Mouse (Mus musculus): ENCODE results near the gene Tgfbr2. TPM values are rescaled to one million over a fixed set of nuclear protein-coding genes. Genes with fewer than 3 reads are reported as not detected.

Tgfbr2 gene
- polyA plus RNA-seq, 1 experiment from 2014 or later: 9.2 TPM

DNA sequence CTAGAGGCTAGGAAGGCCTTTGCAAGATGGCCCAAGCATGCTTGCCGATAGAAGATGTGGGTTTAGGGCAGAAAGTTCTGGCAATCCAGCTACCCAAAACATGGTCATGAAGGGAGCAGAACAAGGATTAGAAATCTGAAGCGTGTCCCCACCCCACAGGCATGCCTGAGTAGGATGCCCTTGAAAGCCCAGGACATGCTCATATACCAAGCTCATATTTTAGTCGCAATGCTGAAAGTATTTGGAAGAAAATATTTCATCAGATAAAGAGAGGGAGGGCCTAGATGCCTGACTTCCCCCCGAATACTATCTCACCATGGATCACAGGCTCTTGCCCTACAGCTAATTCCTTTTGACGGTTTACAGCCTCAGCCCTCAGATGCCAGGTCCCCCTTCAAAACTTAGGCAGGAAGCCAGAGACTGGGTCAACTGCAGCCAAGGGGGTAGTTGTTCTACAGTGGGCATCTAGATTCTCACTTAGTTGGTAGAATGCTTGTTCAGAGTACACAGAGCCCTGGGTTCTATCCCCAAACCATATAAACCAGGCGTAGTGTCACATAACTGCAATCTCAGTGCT, 7.8 kb downstream of the Tgfbr2 start:
- H3K27ac ChIP-seq (replicated peaks): no peak overlapping the region
- H3K4me3 ChIP-seq: no peak overlapping the region
- DNase-seq (ENCODE audit: low spot score): no peak
- H3K36me3 ChIP-seq (replicated peaks): no peaks in the 10 kb centered on the region
- H3K4me1 ChIP-seq: peaks cover 27% of the 10 kb centered on the region
- no peaks in the 10 kb centered on the region for H3K9me3 ChIP-seq
- H3K27me3 ChIP-seq (replicated peaks; ENCODE audit: low read depth, poor library complexity, severe bottlenecking): no peaks in the 10 kb centered on the region
- 82% methylated on average over 6 of the region's 6 CpGs for WGBS

DNA sequence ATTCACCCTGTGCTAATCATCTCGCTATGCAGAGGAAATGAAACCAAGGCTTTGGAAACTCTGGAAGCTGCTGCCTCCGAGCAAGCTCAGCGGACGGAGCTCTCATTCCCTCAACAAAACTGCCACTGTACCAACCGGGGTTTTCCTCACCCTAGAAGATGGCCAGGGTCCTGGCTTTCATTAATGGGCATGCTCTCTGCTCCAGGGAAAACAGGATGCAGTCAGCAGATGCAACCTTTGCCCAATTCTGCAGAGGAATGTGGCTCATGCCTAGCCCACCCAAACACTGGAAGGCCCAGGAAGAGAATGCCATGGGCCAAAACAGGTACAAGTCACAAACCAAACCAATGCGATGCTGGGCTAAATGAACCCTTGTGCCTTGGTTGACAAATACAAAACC, 8.8 kb downstream of the Tgfbr2 start:
- H3K36me3 ChIP-seq (replicated peaks): no peaks in the 10 kb centered on the region
- no peak overlapping the region for H3K4me3 ChIP-seq
- H3K27ac ChIP-seq (replicated peaks): no peak overlapping the region
- no peaks in the 10 kb centered on the region for H3K27me3 ChIP-seq (replicated peaks; ENCODE audit: low read depth, poor library complexity, severe bottlenecking)
- H3K9me3 ChIP-seq: no peaks in the 10 kb centered on the region
- H3K4me1 ChIP-seq: peaks cover 23% of the 10 kb centered on the region
- 62% methylated on average over 6 of the region's 6 CpGs for WGBS
- DNase-seq (ENCODE audit: low spot score): no peak

DNA sequence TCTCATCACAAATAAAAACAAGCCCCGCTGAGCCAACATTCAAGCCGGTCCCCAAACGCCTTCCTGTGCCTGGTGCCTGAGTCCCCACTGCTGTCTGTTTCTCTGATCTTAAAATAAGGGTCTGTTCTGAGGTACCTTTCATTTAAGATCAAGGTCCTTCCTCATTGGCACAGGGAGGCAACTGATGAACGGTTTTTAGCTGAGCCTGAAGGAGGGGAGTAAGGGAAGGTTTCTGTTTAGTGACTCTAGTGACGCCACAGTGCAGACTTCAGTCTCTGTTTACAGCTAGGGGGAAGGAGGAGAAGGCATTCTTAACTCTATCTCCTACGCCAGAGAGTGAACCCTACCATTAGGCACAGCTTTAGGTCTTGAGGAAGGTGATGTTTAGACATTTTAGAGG, 11.3 kb downstream of the Tgfbr2 start:
- H3K4me3 ChIP-seq: no peak overlapping the region
- no peaks in the 10 kb centered on the region for H3K27me3 ChIP-seq (replicated peaks; ENCODE audit: low read depth, poor library complexity, severe bottlenecking)
- 82% methylated on average over 6 of the region's 6 CpGs for WGBS
- H3K27ac ChIP-seq (replicated peaks): no peak overlapping the region
- peaks cover 6% of the 10 kb centered on the region; the same call in 1 of the 2 replicates for H3K4me1 ChIP-seq
- no peaks in the 10 kb centered on the region for H3K9me3 ChIP-seq
- H3K36me3 ChIP-seq (replicated peaks): no peaks in the 10 kb centered on the region
- DNase-seq (ENCODE audit: low spot score): no peak

DNA sequence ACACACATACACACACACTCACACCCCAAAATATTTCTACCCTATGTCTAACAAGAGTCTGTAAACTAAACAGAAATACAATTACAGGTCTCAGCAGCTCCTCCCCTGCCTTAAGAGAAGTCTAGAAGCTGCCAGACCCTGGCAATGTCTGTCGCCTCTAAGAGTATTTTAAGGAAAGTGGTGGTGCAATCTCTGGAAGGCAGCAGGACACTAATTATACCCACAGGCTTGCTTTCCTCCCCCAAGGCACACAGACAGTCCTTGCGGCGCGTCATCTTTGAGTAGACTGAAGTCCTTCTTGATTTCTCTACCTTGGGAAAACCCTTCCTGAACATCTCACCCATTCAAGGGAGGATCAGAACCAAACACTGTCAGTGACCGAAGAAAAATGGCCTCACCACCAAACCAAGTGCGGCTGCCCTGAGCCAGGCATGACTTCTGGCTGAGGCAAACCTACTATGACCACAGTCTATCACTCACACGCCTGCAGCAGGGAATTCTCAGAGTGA, 12.2 kb downstream of the Tgfbr2 start:
- Histone ChIP-seq H3K4me1 (peaks cover 5% of the 10 kb centered on the region; the same call in 1 of the 2 replicates), H3K27me3 (replicated peaks; ENCODE audit: low read depth, poor library complexity, severe bottlenecking) (no peaks in the 10 kb centered on the region), H3K27ac (replicated peaks) (no peak overlapping the region), H3K4me3 (no peak overlapping the region), H3K36me3 (replicated peaks) (no peaks in the 10 kb centered on the region), H3K9me3 (no peaks in the 10 kb centered on the region)
- WGBS: 91% methylated on average over 7 of the region's 7 CpGs
- DNase-seq (ENCODE audit: low spot score): no peak

DNA sequence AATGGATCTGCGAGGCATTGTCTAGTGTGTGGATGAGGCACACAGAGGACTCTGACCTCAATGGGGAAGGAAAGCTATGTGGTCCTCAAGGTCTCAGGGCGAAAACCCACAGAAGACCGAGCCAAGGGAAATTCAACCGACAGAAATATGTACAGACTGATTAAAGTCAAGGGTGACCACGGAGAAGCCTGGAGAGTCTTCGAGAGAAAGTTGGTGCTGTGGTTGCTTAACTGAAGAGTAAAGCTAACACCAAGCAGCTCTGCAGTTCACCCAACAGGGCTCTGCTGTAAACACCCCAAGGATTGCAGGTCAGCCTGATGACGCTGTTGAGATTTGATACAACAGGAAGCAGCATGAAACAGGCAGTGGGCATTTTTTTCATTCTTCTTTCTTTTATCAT, 14.3 kb downstream of the Tgfbr2 start:
- Histone ChIP-seq H3K4me3 (no peak overlapping the region), H3K27me3 (replicated peaks; ENCODE audit: low read depth, poor library complexity, severe bottlenecking) (no peaks in the 10 kb centered on the region), H3K27ac (replicated peaks) (no peak overlapping the region), H3K36me3 (replicated peaks) (0 out of 2 replicates have a peak, but pooled peaks cover 4% of the 10 kb centered on the region), H3K4me1 (no peaks in the 10 kb centered on the region), H3K9me3 (no peaks in the 10 kb centered on the region)
- WGBS: 88% methylated on average over 7 of the region's 7 CpGs
- no peak for DNase-seq (ENCODE audit: low spot score)

DNA sequence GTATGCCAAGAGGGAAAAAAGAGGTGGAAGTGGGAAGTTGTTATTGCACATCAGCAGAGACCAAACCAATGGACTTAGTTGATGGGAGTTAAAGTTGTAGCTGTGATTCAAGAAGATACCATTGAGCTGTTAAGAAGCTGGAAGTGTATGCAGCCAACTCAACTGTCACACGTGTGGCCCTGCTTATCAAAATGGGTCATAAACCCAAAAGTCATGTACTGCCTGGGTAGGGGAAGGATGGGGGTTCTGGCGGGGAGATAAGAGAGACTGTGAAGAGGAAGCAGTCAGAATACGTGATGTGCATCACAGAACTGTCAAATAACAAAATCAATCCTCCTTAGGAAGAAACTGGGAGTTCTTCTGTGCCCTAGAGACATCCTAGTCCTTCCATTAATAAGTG, 15.1 kb downstream of the Tgfbr2 start:
- no peak for DNase-seq (ENCODE audit: low spot score)
- Histone ChIP-seq H3K36me3 (replicated peaks) (peaks cover 8% of the 10 kb centered on the region; the same call in 1 of the 2 replicates), H3K4me3 (no peak overlapping the region), H3K27me3 (replicated peaks; ENCODE audit: low read depth, poor library complexity, severe bottlenecking) (no peaks in the 10 kb centered on the region), H3K27ac (replicated peaks) (no peak overlapping the region), H3K4me1 (no peaks in the 10 kb centered on the region), H3K9me3 (no peaks in the 10 kb centered on the region; the same call in 1 of the 2 replicates)
- WGBS: 90% methylated on average over 3 of the region's 3 CpGs

DNA sequence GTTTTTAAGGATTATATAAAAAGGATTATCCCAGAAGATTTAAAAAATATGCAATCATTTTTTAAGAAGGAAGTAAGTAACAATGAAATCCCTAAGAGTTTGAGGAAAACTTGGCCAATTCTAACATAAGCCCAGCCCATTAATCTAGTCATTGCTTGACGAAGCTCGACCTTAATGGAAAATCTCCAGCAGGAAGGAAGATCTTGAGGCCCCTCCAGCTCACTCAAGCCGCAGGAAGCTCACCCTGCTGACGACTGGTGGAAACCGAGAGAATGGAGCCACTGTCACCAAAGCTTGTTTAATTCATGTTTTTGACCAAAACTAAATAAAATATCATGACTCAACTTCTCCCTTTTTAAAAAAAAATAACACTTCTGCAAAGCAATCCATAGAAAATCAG, 18.7 kb downstream of the Tgfbr2 start:
- Histone ChIP-seq H3K9me3 (no peaks in the 10 kb centered on the region; the same call in 1 of the 2 replicates), H3K27me3 (replicated peaks; ENCODE audit: low read depth, poor library complexity, severe bottlenecking) (no peaks in the 10 kb centered on the region), H3K27ac (replicated peaks) (no peak overlapping the region), H3K4me1 (peaks cover 4% of the 10 kb centered on the region), H3K36me3 (replicated peaks) (peaks cover 8% of the 10 kb centered on the region; the same call in 1 of the 2 replicates), H3K4me3 (no peak overlapping the region)
- no peak for DNase-seq (ENCODE audit: low spot score)
- WGBS: 90% methylated on average over 5 of the region's 5 CpGs

DNA sequence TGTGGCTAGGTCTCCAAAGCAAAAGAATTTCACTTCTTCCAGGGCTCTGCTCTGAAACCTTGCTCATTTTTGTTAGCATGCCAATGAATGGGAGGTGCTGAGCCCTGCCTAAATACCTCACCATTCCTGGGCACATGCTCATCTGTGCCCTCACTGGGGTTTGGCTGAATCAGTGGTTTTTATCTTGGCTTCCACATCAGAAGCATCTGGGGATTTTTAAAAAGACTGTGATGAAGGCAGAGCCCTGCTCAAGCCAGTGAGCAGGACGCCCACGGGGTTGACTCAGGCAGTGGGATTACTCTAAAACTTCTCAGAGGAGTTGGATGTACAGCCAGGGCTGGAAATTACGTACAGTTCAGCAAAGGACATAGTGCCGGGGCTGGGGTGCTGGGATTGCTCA, 22.3 kb downstream of the Tgfbr2 start:
- H3K36me3 ChIP-seq (replicated peaks): peaks cover 8% of the 10 kb centered on the region; the same call in 1 of the 2 replicates
- 84% methylated on average over 4 of the region's 4 CpGs for WGBS
- H3K4me1 ChIP-seq: peaks cover 27% of the 10 kb centered on the region

DNA sequence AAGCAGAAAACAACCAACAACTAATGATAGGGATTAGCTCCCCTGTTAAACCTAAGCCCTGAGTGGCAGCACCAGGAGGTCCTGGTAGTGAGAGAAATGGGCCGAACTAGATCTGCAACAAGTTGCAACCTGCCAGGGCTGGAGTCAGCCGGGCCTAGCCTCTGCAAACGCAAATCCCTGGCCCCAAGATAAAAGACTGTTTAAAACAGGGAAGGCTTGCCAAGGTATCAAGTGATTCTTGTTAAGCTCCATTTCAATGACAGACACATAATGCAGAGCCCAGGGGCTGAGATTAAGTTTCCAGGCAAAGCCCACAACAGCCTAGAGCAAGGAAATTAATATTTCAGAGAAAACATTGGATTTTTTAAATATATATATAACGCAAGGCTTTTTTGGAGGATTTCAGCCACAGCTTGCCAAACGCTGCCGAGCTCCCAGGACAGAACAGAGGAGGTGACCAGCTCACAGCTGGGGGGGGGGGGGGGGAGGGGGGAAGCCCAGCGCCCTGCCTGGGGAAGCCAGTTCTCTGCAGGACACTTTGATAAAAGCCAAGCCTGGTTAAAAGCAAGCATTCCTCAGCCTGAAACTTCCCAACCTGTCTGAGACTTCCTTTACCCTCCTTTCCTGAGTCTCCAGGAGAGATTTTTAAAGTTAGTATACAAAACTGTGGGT, 24.3 kb downstream of the Tgfbr2 start:
- WGBS: 20% methylated on average over 7 of the region's 7 CpGs
- Histone ChIP-seq H3K36me3 (replicated peaks) (peaks cover 4% of the 10 kb centered on the region; the same call in 1 of the 2 replicates), H3K27ac (replicated peaks) (peak overlapping the region; percentile 54), H3K9me3 (no peaks in the 10 kb centered on the region; the same call in 1 of the 2 replicates), H3K4me3 (no peak overlapping the region), H3K27me3 (replicated peaks; ENCODE audit: low read depth, poor library complexity, severe bottlenecking) (no peaks in the 10 kb centered on the region), H3K4me1 (peaks cover 43% of the 10 kb centered on the region)
- DNase-seq (ENCODE audit: low spot score): peak; percentile 44

More for the DNA sequence above, 22.3 kb downstream of the Tgfbr2 start:
- no peak overlapping the region for H3K4me3 ChIP-seq
- no peak for DNase-seq (ENCODE audit: low spot score)
- H3K9me3 ChIP-seq: no peaks in the 10 kb centered on the region; the same call in 1 of the 2 replicates
- H3K27ac ChIP-seq (replicated peaks): no peak overlapping the region
- H3K27me3 ChIP-seq (replicated peaks; ENCODE audit: low read depth, poor library complexity, severe bottlenecking): no peaks in the 10 kb centered on the region

DNA sequence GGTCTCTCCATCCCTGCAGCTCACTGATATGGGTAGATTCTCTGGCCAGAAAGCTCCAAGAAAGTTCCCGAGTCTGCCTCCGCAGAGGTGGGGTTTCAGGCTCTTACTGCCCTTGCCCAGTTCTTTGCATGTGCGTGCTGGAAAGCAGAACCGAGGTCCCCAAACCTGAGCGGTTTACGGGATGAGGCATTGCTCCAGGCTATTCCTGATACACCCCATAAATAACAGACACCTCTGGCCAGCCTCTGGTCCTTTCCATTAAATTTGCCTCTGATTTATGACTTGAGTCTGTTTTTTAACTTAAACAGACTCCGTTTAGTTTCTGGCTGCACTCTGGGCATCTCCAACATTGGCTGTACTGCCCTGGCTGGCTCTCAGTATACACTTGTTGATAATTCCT, 26.4 kb downstream of the Tgfbr2 start:
- no peak overlapping the region for H3K4me3 ChIP-seq
- WGBS: 91% methylated on average over 7 of the region's 7 CpGs
- H3K4me1 ChIP-seq: peaks cover 56% of the 10 kb centered on the region
- H3K27me3 ChIP-seq (replicated peaks; ENCODE audit: low read depth, poor library complexity, severe bottlenecking): no peaks in the 10 kb centered on the region
- no peak overlapping the region for H3K27ac ChIP-seq (replicated peaks)
- no peak for DNase-seq (ENCODE audit: low spot score)
- H3K9me3 ChIP-seq: no peaks in the 10 kb centered on the region
- H3K36me3 ChIP-seq (replicated peaks): no peaks in the 10 kb centered on the region; the same call in 1 of the 2 replicates

DNA sequence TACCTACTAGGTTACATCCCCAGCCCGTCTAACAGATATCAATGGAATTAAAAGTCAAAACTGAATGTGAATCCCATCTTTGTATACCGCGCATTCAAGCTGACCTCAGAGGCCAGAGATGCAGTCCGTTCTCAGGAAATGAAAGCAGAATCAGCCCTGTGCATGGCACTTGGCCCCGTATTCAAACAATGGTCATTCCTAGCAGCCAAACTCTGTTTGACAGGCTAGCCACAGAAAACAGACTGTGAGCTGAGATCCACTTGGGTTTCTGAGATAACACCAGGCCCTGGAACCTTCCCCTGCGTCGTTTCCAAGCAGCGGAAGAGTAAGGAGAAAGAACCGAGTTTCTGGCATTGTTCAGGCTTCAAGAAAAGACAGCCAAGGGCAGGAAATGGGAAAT, 28.9 kb downstream of the Tgfbr2 start:
- Histone ChIP-seq H3K4me1 (peaks cover 50% of the 10 kb centered on the region), H3K27me3 (replicated peaks; ENCODE audit: low read depth, poor library complexity, severe bottlenecking) (no peaks in the 10 kb centered on the region), H3K9me3 (no peaks in the 10 kb centered on the region), H3K4me3 (no peak overlapping the region), H3K27ac (replicated peaks) (peak overlapping the region; percentile 63), H3K36me3 (replicated peaks) (no peaks in the 10 kb centered on the region)
- WGBS: 65% methylated on average over 9 of the region's 9 CpGs
- no peak for DNase-seq (ENCODE audit: low spot score)

DNA sequence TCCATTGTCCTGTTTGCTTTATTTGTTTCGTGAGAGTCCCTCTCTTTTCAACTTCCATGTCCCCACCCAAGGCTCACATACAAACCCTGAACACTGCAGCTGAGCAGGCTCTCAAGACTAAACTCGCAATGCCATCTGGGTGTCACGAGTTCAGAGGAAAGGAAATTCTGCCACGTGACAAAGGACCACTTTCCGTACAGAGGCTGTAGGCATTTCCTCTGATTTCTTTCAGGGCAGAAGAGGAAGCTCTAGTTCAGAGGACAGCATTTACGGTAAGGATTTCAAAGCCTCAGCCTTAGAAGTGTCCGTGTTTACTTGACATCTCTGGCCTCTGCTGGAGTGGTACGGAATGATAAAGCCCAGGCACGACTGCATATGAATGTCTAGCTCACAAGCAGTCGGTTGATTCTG, 29.9 kb downstream of the Tgfbr2 start:
- WGBS: 41% methylated on average over 10 of the region's 10 CpGs
- no peak for DNase-seq (ENCODE audit: low spot score)
- Histone ChIP-seq H3K9me3 (no peaks in the 10 kb centered on the region), H3K27ac (replicated peaks) (peak overlapping the region; percentile 52), H3K27me3 (replicated peaks; ENCODE audit: low read depth, poor library complexity, severe bottlenecking) (no peaks in the 10 kb centered on the region), H3K4me1 (peaks cover 40% of the 10 kb centered on the region), H3K4me3 (no peak overlapping the region), H3K36me3 (replicated peaks) (0 out of 2 replicates have a peak, but pooled peaks cover 3% of the 10 kb centered on the region)

DNA sequence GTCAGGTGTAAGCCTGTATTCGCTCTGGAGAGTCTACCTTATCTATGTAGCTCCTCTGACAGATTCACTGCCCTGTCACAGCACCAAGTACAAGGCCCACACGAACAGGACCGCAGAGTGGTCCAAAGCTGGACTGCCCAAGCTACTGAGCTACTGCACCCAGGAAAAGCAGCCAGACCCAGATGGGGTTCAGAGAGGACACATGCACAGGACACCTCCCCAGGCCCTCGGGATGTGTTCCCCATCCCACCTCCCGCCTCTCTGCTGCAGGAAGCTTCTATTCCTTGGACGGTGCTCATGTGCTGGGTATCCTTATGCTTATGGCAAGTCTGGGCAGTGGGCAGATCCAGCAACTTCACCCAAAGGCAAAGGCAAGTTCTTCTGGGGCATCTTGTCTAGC, 34.7 kb downstream of the Tgfbr2 start:
- Histone ChIP-seq H3K4me1 (peaks cover 36% of the 10 kb centered on the region), H3K36me3 (replicated peaks) (0 out of 2 replicates have a peak, but pooled peaks cover 3% of the 10 kb centered on the region), H3K27ac (replicated peaks) (peak overlapping the region; percentile 24; the same call in 1 of the 2 replicates), H3K4me3 (no peak overlapping the region), H3K27me3 (replicated peaks; ENCODE audit: low read depth, poor library complexity, severe bottlenecking) (no peaks in the 10 kb centered on the region), H3K9me3 (no peaks in the 10 kb centered on the region)
- no peak for DNase-seq (ENCODE audit: low spot score)
- WGBS: 92% methylated on average over 6 of the region's 6 CpGs
